In the genomic region with DNA sequence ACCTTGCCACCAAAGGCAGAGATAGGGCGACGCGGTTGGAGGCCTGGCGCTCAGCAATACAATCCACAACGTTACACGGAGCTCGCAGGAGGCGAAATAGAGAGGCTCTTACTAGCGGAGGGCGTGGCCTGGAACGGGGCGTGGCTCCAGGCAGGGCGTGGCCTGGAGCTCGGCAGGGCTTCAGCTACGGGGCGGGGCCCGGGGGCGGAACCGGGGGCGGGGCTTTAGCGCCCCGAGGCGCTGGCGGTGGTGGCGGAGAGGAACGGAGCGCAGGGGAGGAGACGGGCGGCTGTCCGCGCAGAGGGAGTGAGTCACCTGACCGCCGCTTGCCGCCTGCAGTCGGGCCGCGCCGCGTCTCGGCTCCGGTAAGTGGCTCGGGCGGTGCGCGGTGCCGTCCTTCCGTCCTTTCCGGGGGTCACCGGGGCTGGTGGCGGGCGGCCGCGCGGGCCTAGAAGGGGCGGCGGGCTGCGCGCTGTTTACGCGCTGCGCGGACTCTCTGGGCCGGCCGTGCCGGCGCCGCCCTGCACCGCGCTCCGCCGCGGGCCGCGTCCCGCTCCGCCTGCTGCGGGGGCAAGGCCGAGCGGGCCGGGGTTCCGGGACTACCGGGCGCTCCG, we compare ENCODE assay signal across 7 mouse cellular contexts. TPM values are rescaled to one million over a fixed set of nuclear protein-coding genes. Genes with fewer than 3 reads are reported as not detected.
DNase-seq lines count a peak whose midpoint lies in the region; ATAC-seq lines count a peak whose summit lies in the region.

A gene (plus strand): TSS at position 254 of the 614 bp plus-strand sequence.

- ATAC-seq in inflammation-experienced regulatory T-cells, adult 6 months: peak; percentile 81

- H3K4me1 ChIP-seq in midbrain, embryonic 10.5 days: peaks cover 41% of the 10 kb centered on the region

- peak within 1 kb of the TSS; percentile 88 for H3K4me3 ChIP-seq in midbrain, embryonic 10.5 days

- intact Hi-C loops in gastrocnemius, postnatal 14 days (cut with DNase I; ENCODE audit: low total_unique reads): no loop called here
- intact Hi-C loops in left cerebral cortex, postnatal 25 days (cut with DNase I): no loop called here

- H3K36me3 ChIP-seq in midbrain, embryonic 10.5 days: no peaks in the 10 kb centered on the region

- H3K9me3 ChIP-seq in midbrain, embryonic 10.5 days (replicated peaks): no peaks in the 10 kb centered on the region

- WGBS in midbrain, embryonic 10.5 days: under 1% methylated on average over 84 of the region's 84 CpGs

- DNase-seq in adrenal gland, adult (ENCODE audit: inconsistent age in 2 of 2, low spot score in 1 of 2): peak; percentile 95 to 98
- peak; percentile 98 for DNase-seq in embryo, embryonic 10 days (ENCODE audit: low spot score)
- DNase-seq in gastrocnemius, postnatal 14 days: peak; percentile 95
- peak; percentile 88 to 91 for DNase-seq in left cerebral cortex, postnatal 25 days (ENCODE audit: low spot score in 2 of 2)
- DNase-seq in midbrain, embryonic 10.5 days (ENCODE audit: low spot score): peak; percentile 96
- DNase-seq in right cerebral cortex, postnatal 4 days: peak; percentile 94

- H3K27me3 ChIP-seq in midbrain, embryonic 10.5 days (ENCODE audit: low read depth, poor library complexity, severe bottlenecking): peaks cover 8% of the 10 kb centered on the region

- H3K27ac ChIP-seq in midbrain, embryonic 10.5 days (replicated peaks): peak within 1 kb of the TSS; percentile 98

RNA-seq across cellular contexts. Expression of the gene that starts here (rescaled TPM):
- total RNA-seq in gastrocnemius, postnatal 14 days (2021): 10 to 100 TPM; 12.5 to 14.6 TPM
- 1 to 10 TPM; 1.6 to 3.7 (median 3.5) TPM for polyA plus RNA-seq in inflammation-experienced regulatory T-cells, adult 6 months (2017; shearing (Covaris generic))
- 10 to 100 TPM; 11.9 to 13.3 TPM for total RNA-seq in left cerebral cortex, postnatal 25 days (2021)
- polyA plus RNA-seq in midbrain, embryonic 10.5 days (2016; fragmentation: Nextera tagmentation; extraction: Ambion mirVana): 12.9 and 14.4 TPM in 2 replicates

Comparison
In these comparisons a context has a peak if more than half of its experiments do, and no peak if none do; other contexts are left out.
1. Peak in every context shown above with its lines: DNase-seq, ATAC-seq, H3K4me3 ChIP-seq and H3K27ac ChIP-seq.